Mouse (Mus musculus) CH12.LX (cell line): ENCODE data around the gene Igsf8. TPM values are rescaled to one million over a fixed set of nuclear protein-coding genes. Genes with fewer than 3 reads are reported as not detected.

Source experiments
- DNase-seq: peaks from one replicate; pipeline ENCODE4 v3.0.0-alpha.2; 2013; ENCODE audit errors: extremely low read depth
- H3K27ac ChIP-seq: 2 replicates; pipeline ENCODE4 v1.5.1; 2012; ENCODE audit warnings: low read depth, mild to moderate bottlenecking, control low read depth, moderate library complexity; ENCODE audit not compliant: insufficient read depth
- H3K27me3 ChIP-seq: replicated peaks from 2 replicates; pipeline ENCODE3; 2012; ENCODE audit warnings: inconsistent platforms
- H3K36me3 ChIP-seq, 2 experiments: replicated peaks in 1 of 2; 2 replicates each; pipeline versions ENCODE3 to v1.6.1; 2012; ENCODE audit warnings: inconsistent platforms in 1 of 2, low read length in 1 of 2, mild to moderate bottlenecking in 1 of 2, mixed read lengths in 1 of 2, moderate library complexity in 1 of 2; ENCODE audit not compliant: control insufficient read depth in 1 of 2, insufficient read depth in 1 of 2
- H3K4me1 ChIP-seq, 2 experiments: 2 replicates each; pipeline ENCODE4 v1.6.1; 2012; ENCODE audit warnings: inconsistent platforms in 1 of 2, moderate library complexity in 1 of 2; ENCODE audit not compliant: insufficient read depth in 2 of 2, control insufficient read depth in 1 of 2
- H3K4me2 ChIP-seq: 2 replicates; pipeline ENCODE4 v1.6.1; 2012; ENCODE audit warnings: low read depth, mild to moderate bottlenecking, control low read depth; ENCODE audit not compliant: poor library complexity, insufficient read depth, severe bottlenecking
- H3K4me3 ChIP-seq, 3 experiments: fragments of 150-350 bp in 1 of 3; sonication (generic) in 1 of 3; replicated peaks in 1 of 3; 2 replicates each; pipeline versions ENCODE3 to v1.5.1; 2011 to 2012; ENCODE audit warnings: low read depth in 2 of 3, low read length in 2 of 3, mild to moderate bottlenecking in 2 of 3, moderate library complexity in 2 of 3, control low read depth in 1 of 3, improper control_type of control experiment in 1 of 3, inconsistent platforms in 1 of 3, mixed read lengths in 1 of 3; ENCODE audit not compliant: poor library complexity in 1 of 3
- H3K79me2 ChIP-seq: replicated peaks from 2 replicates; pipeline ENCODE4 v1.6.1; 2012; ENCODE audit warnings: mild to moderate bottlenecking, moderate library complexity; ENCODE audit not compliant: control insufficient read depth, poor library complexity, insufficient read depth, severe bottlenecking; ENCODE audit errors: extremely low read depth
- H3K9ac ChIP-seq: 2 replicates; pipeline ENCODE4 v1.6.1; 2012; ENCODE audit warnings: low read depth, mild to moderate bottlenecking, control low read depth, moderate library complexity; ENCODE audit not compliant: insufficient read depth
- H3K9me3 ChIP-seq: replicated peaks from 2 replicates; pipeline ENCODE3; 2012; ENCODE audit warnings: low read length, inconsistent platforms, mixed read lengths
- CHD2 ChIP-seq: IDR thresholded peaks from 2 replicates; pipeline ENCODE4 v1.6.1; 2011; ENCODE audit warnings: low read length, improper control_type of control experiment
- CTCF ChIP-seq, 2 experiments: IDR thresholded peaks in 1 of 2; conservative IDR thresholded peaks in 1 of 2; 2 replicates each; pipeline ENCODE4 v1.5.1; 2011 to 2012; ENCODE audit warnings: low read depth in 2 of 2, low read length in 2 of 2, improper control_type of control experiment in 1 of 2, inconsistent platforms in 1 of 2, mild to moderate bottlenecking in 1 of 2, moderate library complexity in 1 of 2
- ELF1 ChIP-seq: IDR thresholded peaks from 2 replicates; pipeline ENCODE4 v1.6.1; 2014; ENCODE audit warnings: low read depth, mild to moderate bottlenecking, inconsistent platforms, low read length, improper control_type of control experiment
- IRF4 ChIP-seq: IDR thresholded peaks from 2 replicates; pipeline ENCODE4 v1.6.1; 2014; ENCODE audit warnings: low read depth, mild to moderate bottlenecking, inconsistent platforms, low read length, improper control_type of control experiment
- JUND ChIP-seq: conservative IDR thresholded peaks from 2 replicates; pipeline ENCODE4 v1.6.1; 2011; ENCODE audit warnings: low read depth, low read length, improper control_type of control experiment
- KAT2A ChIP-seq: IDR thresholded peaks from 2 replicates; pipeline ENCODE4 v1.6.1; 2012; ENCODE audit warnings: low read length, improper control_type of control experiment, inconsistent platforms; ENCODE audit not compliant: insufficient replicate concordance
- MAX ChIP-seq: IDR thresholded peaks from 2 replicates; pipeline ENCODE4 v1.6.1; 2011; ENCODE audit warnings: low read length, improper control_type of control experiment
- MEF2A ChIP-seq: IDR thresholded peaks from 2 replicates; pipeline ENCODE4 v1.6.1; 2014; ENCODE audit warnings: low read depth, mild to moderate bottlenecking, inconsistent platforms, low read length, improper control_type of control experiment, borderline replicate concordance
- NRF1 ChIP-seq: IDR thresholded peaks from 2 replicates; pipeline ENCODE4 v1.6.1; 2014; ENCODE audit warnings: low read depth, mild to moderate bottlenecking, inconsistent platforms, low read length, improper control_type of control experiment, moderate library complexity
- PAX5 ChIP-seq: IDR thresholded peaks from 2 replicates; pipeline ENCODE4 v1.6.1; 2012; ENCODE audit warnings: low read length, inconsistent platforms, mixed read lengths
- POLR2AphosphoS2 ChIP-seq: IDR thresholded peaks from 2 replicates; pipeline ENCODE4 v1.6.1; 2011; ENCODE audit warnings: low read depth, low read length, improper control_type of control experiment
- RAD21 ChIP-seq: IDR thresholded peaks from 2 replicates; pipeline ENCODE4 v1.6.1; 2011; ENCODE audit warnings: low read depth, mild to moderate bottlenecking, low read length, improper control_type of control experiment, moderate library complexity
- SIN3A ChIP-seq: IDR thresholded peaks from 2 replicates; pipeline ENCODE4 v1.6.1; 2012; ENCODE audit warnings: low read length, improper control_type of control experiment, inconsistent platforms
- TBP ChIP-seq: conservative IDR thresholded peaks from 2 replicates; pipeline ENCODE4 v1.6.1; 2011; ENCODE audit warnings: low read depth, low read length, improper control_type of control experiment
- UBTF ChIP-seq: IDR thresholded peaks from 2 replicates; pipeline ENCODE4 v1.6.1; 2012; ENCODE audit warnings: low read depth, mild to moderate bottlenecking, inconsistent platforms, low read length, improper control_type of control experiment, moderate library complexity
- ZMIZ1 ChIP-seq: IDR thresholded peaks from 2 replicates; pipeline ENCODE4 v1.6.1; 2012; ENCODE audit warnings: low read depth, mild to moderate bottlenecking, inconsistent platforms, low read length, improper control_type of control experiment
- dilution Hi-C: fragments of 300-500 bp; cut with MboI; formaldehyde crosslinking; loops from 2 replicates; pipeline ENCODE4 v1.14.3; 2020; ENCODE audit warnings: low sequenced_read_pairs; ENCODE audit not compliant: extremely low pct_unique_long_range_greater_than_20kb, extremely low pct_ligation_motif_present
- in situ Hi-C: fragments of 300-500 bp; cut with MboI; formaldehyde crosslinking; loops from 3 replicates; pipeline ENCODE4 v1.14.3; 2019; ENCODE audit warnings: low sequenced_read_pairs, low pct_ligation_motif_present, low pct_unique_long_range_greater_than_20kb, mixed read lengths
- polyA plus RNA-seq: library from polyadenylated mRNA; unstranded; fragments of >175 nt; gene quantifications from 2 replicates; pipeline ENCODE4 v1.2.1, GENCODE M21; 2012; ENCODE audit warnings: low read depth; ENCODE audit not compliant: insufficient read length
- total RNA-seq, 2 experiments: library from RNA; depleted of rRNA; stranded (reverse); fragments of 300-350 nt in 1 of 2; fragments of >200 nt in 1 of 2; gene quantifications; 2 replicates each; pipeline ENCODE4 v1.2.3; 2012 to 2014

Gene Igsf8
- total and polyA plus RNA-seq, 3 experiments = 7.4 to 37.0 (median 25.9) TPM

- Histone ChIP-seq H3K4me3 (no peak overlapping the region), H3K27me3 (peaks cover 12% of the 10 kb centered on the region)
- dilution Hi-C loops = no loop called here
- TF ChIP-seq ZMIZ1 = no peak
- no peak for TF ChIP-seq JUND
- no peak for TF ChIP-seq MEF2A
- TF ChIP-seq UBTF = no peak
- no peak for TF ChIP-seq CTCF (conservative IDR thresholded peaks at IDR 0.05 in 1 of 2, IDR thresholded peaks at IDR 0.05 in 1 of 2; ENCODE audit: low read depth in 2 of 2, low read length in 2 of 2)
- no peak for TF ChIP-seq MAX
- no peak for TF ChIP-seq TBP
- TF ChIP-seq PAX5 = no peak
- TF ChIP-seq SIN3A = no peak
- no peak for TF ChIP-seq RAD21
- TF ChIP-seq POLR2AphosphoS2 = no peak
- TF ChIP-seq KAT2A = no peak
- TF ChIP-seq ELF1 = no peak
- no peak for TF ChIP-seq CHD2
- TF ChIP-seq, all 38 proteins: peak for 0
- Histone ChIP-seq H3K4me2 (no peak overlapping the region), H3K79me2 (no peaks in the 10 kb centered on the region), H3K4me1 (peaks cover 10 to 20% of the 10 kb centered on the region in 2 experiments), H3K9me3 (no peaks in the 10 kb centered on the region), H3K27ac (no peak overlapping the region), H3K36me3 (no peaks in the 10 kb centered on the region), H3K9ac (no peak overlapping the region)
- in situ Hi-C loops = no loop called here
- no peak for DNase-seq
Observed at GRCm38 (mm10) chr1:172286740-172287139, 25.3 kb downstream of the Igsf8 start.

GRCm38 (mm10) chr1:172288900-172289616 lies 27.6 kb downstream of the Igsf8 start:
- dilution Hi-C loops = no loop called here
- H3K27me3 ChIP-seq = peaks cover 24% of the 10 kb centered on the region
- no peaks in the 10 kb centered on the region for H3K79me2 ChIP-seq
- no peak overlapping the region for H3K4me3 ChIP-seq
- H3K36me3 ChIP-seq = no peaks in the 10 kb centered on the region
- peaks cover 8 to 13% of the 10 kb centered on the region in 2 experiments for H3K4me1 ChIP-seq
- no peak overlapping the region for H3K27ac ChIP-seq
- H3K4me2 ChIP-seq = no peak overlapping the region
- no peaks in the 10 kb centered on the region for H3K9me3 ChIP-seq
- TF ChIP-seq IRF4 (peak; percentile 53; the same call in 1 of the 2 replicates), NRF1 (no peak), ELF1 (peak; percentile 28; the same call in 1 of the 2 replicates)
- in situ Hi-C loops = no loop called here
- DNase-seq = peak; percentile 23
- no peak overlapping the region for H3K9ac ChIP-seq
